Comparison of ENCODE assay signal across 12 mouse cellular contexts in the genomic region with DNA sequence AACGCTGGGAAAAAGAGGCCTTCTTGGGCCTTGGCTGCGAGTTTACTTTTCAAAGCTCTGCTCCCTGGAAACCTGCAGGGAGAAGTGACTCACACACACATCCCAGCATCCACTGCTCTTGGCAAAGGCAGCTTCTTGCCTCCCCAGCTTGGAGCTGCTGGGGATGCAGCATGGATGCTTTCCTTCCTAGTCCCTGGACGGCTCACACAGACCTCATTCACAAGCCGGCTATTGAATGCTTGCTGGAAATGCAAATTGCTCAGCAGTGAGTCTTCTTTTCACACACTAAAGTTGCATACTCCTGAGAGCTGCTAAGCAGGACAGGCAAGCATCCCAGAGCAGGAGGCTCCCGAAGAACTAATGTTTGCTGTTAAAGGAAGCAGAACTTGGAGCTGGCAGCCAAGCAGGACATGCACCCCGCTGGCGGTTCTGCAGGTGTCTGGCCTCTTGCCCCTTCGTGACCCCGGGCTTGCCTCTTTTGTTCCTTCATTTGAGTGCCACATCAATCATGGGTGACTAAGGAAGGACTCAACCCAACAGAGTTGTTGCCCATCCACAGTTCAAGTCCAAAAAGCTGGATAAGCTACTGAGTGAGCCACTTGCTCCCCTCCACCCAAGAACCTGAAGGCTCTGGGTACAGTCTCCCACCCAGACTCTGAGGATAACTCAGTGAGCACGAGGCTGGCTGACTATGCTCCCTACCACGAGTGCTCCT. TPM values are rescaled to one million over a fixed set of nuclear protein-coding genes. Genes with fewer than 3 reads are reported as not detected.
DNase-seq lines count a peak whose midpoint lies in the region; ATAC-seq and TF ChIP-seq lines count a peak whose summit lies in the region.
"Had no signal": no experiment of that assay in that cellular context is flagged by ENCODE, and none has a peak within 500 bp of the region (broad histone marks: within the 10 kb centered on the region; RNA-seq: fewer than 3 reads in every experiment).

No protein-coding gene starts in this region.

- peak; percentile 56; the same call in 1 of the 2 replicates for ATAC-seq in cerebellum, adult (ENCODE audit: insufficient number of reproducible peaks, low FRiP score, low TSS enrichment)
- peak; percentile 91 for ATAC-seq in neural tube, embryonic 15.5 days (ENCODE audit: low FRiP score)
- no peak for ATAC-seq in intestine, postnatal 0 days

- H3K4me2 ChIP-seq in neural tube, embryonic 15.5 days, result no peak overlapping the region
- no peak overlapping the region for H3K4me2 ChIP-seq in intestine, postnatal 0 days (replicated peaks; ENCODE audit: low read depth)

- H3K4me1 ChIP-seq in neural tube, embryonic 15.5 days, result peaks cover 12% of the 10 kb centered on the region; the same call in 1 of the 2 replicates
- H3K4me1 ChIP-seq in intestine, postnatal 0 days (replicated peaks; ENCODE audit: control insufficient read depth, insufficient read depth, low read length), result no peaks in the 10 kb centered on the region
- H3K4me1 ChIP-seq: megakaryocyte, embryonic 14.5 days had no signal

- 10% methylated on average over 11 of the region's 11 CpGs for WGBS in neural tube, embryonic 15.5 days
- WGBS in intestine, postnatal 0 days, result 32% methylated on average over 11 of the region's 11 CpGs

- no peaks in the 10 kb centered on the region for H3K27me3 ChIP-seq in neural tube, embryonic 15.5 days (replicated peaks)
- H3K27me3 ChIP-seq in intestine, postnatal 0 days (replicated peaks; ENCODE audit: control insufficient read depth, insufficient read depth, low read length), result no peaks in the 10 kb centered on the region

- no peaks in the 10 kb centered on the region for H3K36me3 ChIP-seq in neural tube, embryonic 15.5 days
- H3K36me3 ChIP-seq in intestine, postnatal 0 days (ENCODE audit: control insufficient read depth, insufficient read depth), result no peaks in the 10 kb centered on the region

- no peak overlapping the region for H3K9ac ChIP-seq in neural tube, embryonic 15.5 days (replicated peaks)
- H3K9ac ChIP-seq in intestine, postnatal 0 days (ENCODE audit: low read depth, low read length), result no peak overlapping the region

- H3K9me3 ChIP-seq in neural tube, embryonic 15.5 days (replicated peaks), result no peaks in the 10 kb centered on the region
- no peaks in the 10 kb centered on the region for H3K9me3 ChIP-seq in intestine, postnatal 0 days (ENCODE audit: control insufficient read depth)

- no peak for TF ChIP-seq CTCF in intestine, postnatal 0 days (IDR thresholded peaks at IDR 0.05; ENCODE audit: low read depth)

- peak overlapping the region; percentile 78 for H3K27ac ChIP-seq in neural tube, embryonic 15.5 days (replicated peaks)
- H3K27ac ChIP-seq in intestine, postnatal 0 days (ENCODE audit: low read depth, low read length), result no peak overlapping the region

- H3K4me3 ChIP-seq in neural tube, embryonic 15.5 days (replicated peaks), result no peak overlapping the region
- no peak overlapping the region for H3K4me3 ChIP-seq in intestine, postnatal 0 days (ENCODE audit: low read depth, low read length)
- H3K4me3 ChIP-seq: megakaryocyte, embryonic 14.5 days had no signal

- no peak for DNase-seq in cerebellum, adult 11 months
- DNase-seq in embryo, embryonic 9.5 days (ENCODE audit: extremely low spot score), result peak; percentile 49
- peak; percentile 56 to 66 for DNase-seq in layer of hippocampus, postnatal 10 days (ENCODE audit: low spot score in 2 of 2)
- DNase-seq in thymus, adult 18-20 months, result no peak
- no peak for DNase-seq in yolk sac, embryonic 10.5 days (ENCODE audit: low spot score)
- DNase-seq: heart, postnatal 36 days had no signal

RNA-seq across cellular contexts. Expression of gene 2810459M11Rik, which starts 13.2 kb away (rescaled TPM):
- total RNA-seq in layer of hippocampus, postnatal 10 days (2021), result 10 to 100 TPM; 13.7 to 17.2 TPM
- polyA plus RNA-seq in neural tube, embryonic 15.5 days (2015; fragmentation: Nextera tagmentation; extraction: Ambion mirVana), result 7.0 and 7.2 TPM in 2 replicates
- 3.0 and 3.3 TPM in 2 replicates for polyA plus RNA-seq in intestine, postnatal 0 days (2015; fragmentation: Nextera tagmentation; extraction: Ambion mirVana)
- total RNA-seq: heart, postnatal 36 days had no signal
- polyA plus RNA-seq: C2C12 had no signal

RNA-seq across cellular contexts. Expression of gene Spata3, which starts 15.8 kb away (rescaled TPM):
- 1 to 10 TPM; 1.2 to 1.8 TPM for total RNA-seq in layer of hippocampus, postnatal 10 days (2021)
- 0.41 and 0.60 TPM in 2 replicates for polyA plus RNA-seq in neural tube, embryonic 15.5 days (2015; fragmentation: Nextera tagmentation; extraction: Ambion mirVana)
- not detected in 2 replicates for polyA plus RNA-seq in intestine, postnatal 0 days (2015; fragmentation: Nextera tagmentation; extraction: Ambion mirVana)
- total RNA-seq: common myeloid progenitor, adult 5-6 weeks; heart, postnatal 36 days had no signal
- polyA plus RNA-seq: C2C12 had no signal

RNA-seq across cellular contexts. Expression of gene Psmd1, which starts 31.8 kb away (rescaled TPM):
- 100 to 1,000 TPM; 123 to 129 TPM for total RNA-seq in layer of hippocampus, postnatal 10 days (2021)
- 180 and 184 TPM in 2 replicates for polyA plus RNA-seq in neural tube, embryonic 15.5 days (2015; fragmentation: Nextera tagmentation; extraction: Ambion mirVana)
- 70.7 and 72.8 TPM in 2 replicates for polyA plus RNA-seq in intestine, postnatal 0 days (2015; fragmentation: Nextera tagmentation; extraction: Ambion mirVana)

Comparison
In these comparisons a context has a peak if more than half of its experiments do, and no peak if none do; other contexts are left out.
1. DNase-seq: peak in embryo, embryonic 9.5 days (single experiment) and layer of hippocampus, postnatal 10 days (2 of 2); none in cerebellum, adult 11 months (single experiment), thymus, adult 18-20 months (0 of 2) and yolk sac, embryonic 10.5 days (single experiment).